Comparison of ENCODE assay signal across 8 mouse cellular contexts in the genomic region with DNA sequence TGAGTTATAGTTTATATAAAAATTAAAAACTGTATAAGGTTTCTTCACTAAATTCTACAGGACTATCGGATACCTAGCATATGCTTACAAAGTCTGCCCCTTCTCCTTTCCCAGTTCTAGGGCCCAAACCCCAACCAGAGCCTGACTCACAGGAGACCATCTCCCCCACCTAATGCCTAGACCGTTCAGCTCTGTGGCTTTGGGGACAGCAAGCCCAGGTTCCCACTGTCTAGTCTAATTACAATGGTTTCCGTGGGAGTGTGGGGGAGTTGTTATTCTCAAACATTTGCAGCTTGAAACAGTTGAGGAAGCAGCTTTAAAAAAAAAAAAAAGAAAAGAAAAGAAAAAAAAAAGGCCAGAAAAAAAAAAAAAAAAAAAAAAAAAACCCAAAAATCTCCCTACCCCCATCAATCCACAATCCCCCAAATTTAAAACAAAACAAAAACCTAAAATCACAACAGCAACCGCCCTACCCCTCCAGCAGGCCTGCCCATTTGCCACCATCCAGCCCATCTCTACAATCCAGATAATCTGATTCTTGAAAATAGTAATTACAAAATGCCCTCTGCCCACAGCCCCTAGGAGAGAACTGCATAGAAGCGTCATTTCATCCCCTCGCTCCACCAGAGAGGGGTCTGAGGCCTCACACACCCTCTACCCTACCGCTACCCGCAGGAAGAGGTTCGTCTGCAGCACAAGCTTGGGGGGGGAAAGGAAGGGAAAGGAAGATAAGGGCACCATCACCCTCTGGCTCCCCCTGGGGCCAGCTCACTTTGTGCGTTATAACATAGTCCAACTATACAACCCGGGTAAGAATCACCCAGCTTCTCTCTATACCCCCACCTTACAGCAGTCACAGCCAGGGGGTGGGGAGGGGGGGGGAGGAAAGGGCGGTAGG. TPM values are rescaled to one million over a fixed set of nuclear protein-coding genes. Genes with fewer than 3 reads are reported as not detected.
DNase-seq lines count a peak whose midpoint lies in the region; ATAC-seq and TF ChIP-seq lines count a peak whose summit lies in the region.

No protein-coding gene starts in this region.

- no peak overlapping the region for H3K4me2 ChIP-seq in intestine, embryonic 16.5 days (ENCODE audit: low read depth, low read length)
- no peak overlapping the region; the same call in 1 of the 2 replicates for H3K4me2 ChIP-seq in midbrain, postnatal 0 days (ENCODE audit: low read depth, low read length, poor library complexity, severe bottlenecking)

- TF ChIP-seq CTCF in left cerebral cortex, adult 2 months (IDR thresholded peaks at IDR 0.05) = no peak; the same call in 1 of the 2 replicates
- peak; percentile 14; the same call in 1 of the 2 replicates for TF ChIP-seq CTCF in midbrain, postnatal 0 days (IDR thresholded peaks at IDR 0.05)

- no peak overlapping the region for H3K4me3 ChIP-seq in left cerebral cortex, adult 2 months
- H3K4me3 ChIP-seq in brown adipose tissue, adult 24 weeks (ENCODE audit: insufficient read depth, low read depth, low read length) = no peak overlapping the region
- no peak overlapping the region; the same call in 1 of the 2 replicates for H3K4me3 ChIP-seq in intestine, embryonic 16.5 days (ENCODE audit: low read length)
- no peak overlapping the region for H3K4me3 ChIP-seq in midbrain, postnatal 0 days (ENCODE audit: low read depth, low read length)

- intact Hi-C loops in left cerebral cortex, adult 2 months (cut with DNase I) = loop anchor here (5.0 kb wide), 1 partner anchor 35 kb away; no protein-coding TSS in a partner anchor

- peak overlapping the region; percentile 94; the same call in 1 of the 2 replicates for H3K27ac ChIP-seq in left cerebral cortex, adult 2 months
- peak overlapping the region; percentile 64 for H3K27ac ChIP-seq in brown adipose tissue, adult 24 weeks (replicated peaks; ENCODE audit: low read depth, low read length)
- H3K27ac ChIP-seq in intestine, embryonic 16.5 days (ENCODE audit: low read length) = peak overlapping the region; percentile 30; the same call in 1 of the 2 replicates
- H3K27ac ChIP-seq in midbrain, postnatal 0 days (ENCODE audit: low read depth, low read length) = no peak overlapping the region

- no peak overlapping the region for H3K9ac ChIP-seq in intestine, embryonic 16.5 days (ENCODE audit: low read depth, low read length)
- H3K9ac ChIP-seq in midbrain, postnatal 0 days (replicated peaks; ENCODE audit: low read length, poor library complexity, severe bottlenecking) = no peak overlapping the region

- H3K27me3 ChIP-seq in intestine, embryonic 16.5 days (replicated peaks; ENCODE audit: control insufficient read depth, insufficient read depth, low read length) = no peaks in the 10 kb centered on the region
- no peaks in the 10 kb centered on the region for H3K27me3 ChIP-seq in midbrain, postnatal 0 days (ENCODE audit: insufficient read depth, low read length)

- no peak for ATAC-seq in intestine, embryonic 16.5 days
- ATAC-seq in midbrain, postnatal 0 days (ENCODE audit: low FRiP score) = no peak
- ATAC-seq in frontal cortex, adult (ENCODE audit: low TSS enrichment) = no peak

- no peak for DNase-seq in left cerebral cortex, adult 2 months (ENCODE audit: extremely low spot score in 1 of 2, low spot score in 2 of 2)
- DNase-seq in left cerebral cortex, adult 18-20 months (ENCODE audit: low spot score in 2 of 2) = no peak
- no peak for DNase-seq in midbrain, postnatal 0 days (ENCODE audit: low spot score)
- DNase-seq in layer of hippocampus, postnatal 36 days = no peak
- no peak for DNase-seq in layer of hippocampus, adult 8-10 months (ENCODE audit: low spot score in 2 of 2)

- H3K36me3 ChIP-seq in intestine, embryonic 16.5 days (ENCODE audit: control insufficient read depth, insufficient read depth, low read length) = peaks cover 19% of the 10 kb centered on the region
- H3K36me3 ChIP-seq in midbrain, postnatal 0 days (ENCODE audit: insufficient read depth, low read length) = peaks cover 43% of the 10 kb centered on the region

- H3K4me1 ChIP-seq in brown adipose tissue, adult 24 weeks (ENCODE audit: control insufficient read depth, insufficient read depth, insufficient read length, low read length) = no peaks in the 10 kb centered on the region
- peaks cover 9% of the 10 kb centered on the region; the same call in 1 of the 2 replicates for H3K4me1 ChIP-seq in intestine, embryonic 16.5 days (ENCODE audit: control insufficient read depth, insufficient read depth, low read length)
- 0 out of 2 replicates have a peak, but pooled peaks cover 3% of the 10 kb centered on the region for H3K4me1 ChIP-seq in midbrain, postnatal 0 days (ENCODE audit: insufficient read depth, low read length)

- 57% methylated on average over 12 of the region's 12 CpGs for WGBS in intestine, embryonic 16.5 days
- 61% methylated on average over 12 of the region's 12 CpGs for WGBS in midbrain, postnatal 0 days

- no peaks in the 10 kb centered on the region for H3K9me3 ChIP-seq in intestine, embryonic 16.5 days (ENCODE audit: control insufficient read depth, low read length)
- H3K9me3 ChIP-seq in midbrain, postnatal 0 days (ENCODE audit: low read length) = no peaks in the 10 kb centered on the region

RNA-seq across cellular contexts. Expression of gene Prkag1, which starts 1.1 kb away (rescaled TPM):
- 10 to 100 TPM; 46.1 to 52.3 TPM for total RNA-seq in left cerebral cortex, adult 2 months (2021)
- total RNA-seq in left cerebral cortex, adult 18-20 months (2021) = 10 to 100 TPM; 54.6 to 56.2 TPM
- polyA plus RNA-seq in brown adipose tissue, adult 24 weeks (2012; ENCODE audit: insufficient read depth, insufficient read length, missing spikeins) = 65.2 and 99.5 TPM in 2 replicates
- polyA plus RNA-seq in intestine, embryonic 16.5 days (2015; fragmentation: Nextera tagmentation; extraction: Ambion mirVana) = 92.2 and 94.6 TPM in 2 replicates
- total RNA-seq in midbrain, postnatal 0 days (2014; rRNA removed) = 45.1 and 50.6 TPM in 2 replicates
- polyA plus RNA-seq in midbrain, postnatal 0 days (2015; fragmentation: Nextera tagmentation; extraction: Ambion mirVana) = 50.6 and 57.4 TPM in 2 replicates
- total RNA-seq in layer of hippocampus, postnatal 36 days (2021) = 10 to 100 TPM; 49.0 to 52.5 TPM
- 10 to 100 TPM; 49.0 to 55.2 (median 50.2) TPM for total RNA-seq in layer of hippocampus, adult 8-10 months (2022)

RNA-seq across cellular contexts. Expression of gene Ddn, which starts 23.1 kb away (rescaled TPM):
- 100 to 1,000 TPM; 739 to 834 TPM for total RNA-seq in left cerebral cortex, adult 2 months (2021)
- total RNA-seq in left cerebral cortex, adult 18-20 months (2021) = 100 to 1,000 TPM; 778 to 797 TPM
- not detected in 2 replicates for polyA plus RNA-seq in brown adipose tissue, adult 24 weeks (2012; ENCODE audit: insufficient read depth, insufficient read length, missing spikeins)
- polyA plus RNA-seq in intestine, embryonic 16.5 days (2015; fragmentation: Nextera tagmentation; extraction: Ambion mirVana) = not detected in 2 replicates
- total RNA-seq in midbrain, postnatal 0 days (2014; rRNA removed) = 5.5 and 7.3 TPM in 2 replicates
- 0.51 and 0.64 TPM in 2 replicates for polyA plus RNA-seq in midbrain, postnatal 0 days (2015; fragmentation: Nextera tagmentation; extraction: Ambion mirVana)
- 1,000 to 10,000 TPM; 1,665 to 1,670 TPM for total RNA-seq in layer of hippocampus, postnatal 36 days (2021)
- 1,000 to 10,000 TPM; 1,258 to 1,383 (median 1,345) TPM for total RNA-seq in layer of hippocampus, adult 8-10 months (2022)

RNA-seq across cellular contexts. Expression of gene Kmt2d, which starts 38.6 kb away (rescaled TPM):
- 100 to 1,000 TPM; 100 to 101 TPM for total RNA-seq in left cerebral cortex, adult 2 months (2021)
- 10 to 100 TPM; 74.3 to 77.8 TPM for total RNA-seq in left cerebral cortex, adult 18-20 months (2021)
- 11.1 and 15.1 TPM in 2 replicates for polyA plus RNA-seq in brown adipose tissue, adult 24 weeks (2012; ENCODE audit: insufficient read depth, insufficient read length, missing spikeins)
- 7.7 and 7.9 TPM in 2 replicates for polyA plus RNA-seq in intestine, embryonic 16.5 days (2015; fragmentation: Nextera tagmentation; extraction: Ambion mirVana)
- total RNA-seq in midbrain, postnatal 0 days (2014; rRNA removed) = 32.2 and 32.5 TPM in 2 replicates
- 5.6 and 7.7 TPM in 2 replicates for polyA plus RNA-seq in midbrain, postnatal 0 days (2015; fragmentation: Nextera tagmentation; extraction: Ambion mirVana)
- 100 to 1,000 TPM in 1 of 2 experiments, 10 to 100 TPM in 1; 81.4 to 101 TPM for total RNA-seq in layer of hippocampus, postnatal 36 days (2021)
- total RNA-seq in layer of hippocampus, adult 8-10 months (2022) = 10 to 100 TPM; 77.8 to 96.0 (median 89.6) TPM

RNA-seq across cellular contexts. Expression of gene Wnt1, which starts 42.8 kb away (rescaled TPM):
- under 1 TPM in 1 of 2 experiments, not detected in 1; 0.14 TPM for total RNA-seq in left cerebral cortex, adult 2 months (2021)
- not detected for total RNA-seq in left cerebral cortex, adult 18-20 months (2021)
- not detected in 2 replicates for polyA plus RNA-seq in brown adipose tissue, adult 24 weeks (2012; ENCODE audit: insufficient read depth, insufficient read length, missing spikeins)
- not detected in 2 replicates for polyA plus RNA-seq in intestine, embryonic 16.5 days (2015; fragmentation: Nextera tagmentation; extraction: Ambion mirVana)
- 0.33 TPM in 2 replicates for total RNA-seq in midbrain, postnatal 0 days (2014; rRNA removed)
- 0.81 and 1.1 TPM in 2 replicates for polyA plus RNA-seq in midbrain, postnatal 0 days (2015; fragmentation: Nextera tagmentation; extraction: Ambion mirVana)
- not detected for total RNA-seq in layer of hippocampus, postnatal 36 days (2021)
- not detected for total RNA-seq in layer of hippocampus, adult 8-10 months (2022)

RNA-seq across cellular contexts. Expression of gene Wnt10b, which starts 54.5 kb away (rescaled TPM):
- total RNA-seq in left cerebral cortex, adult 2 months (2021) = under 1 TPM; 0.51 to 0.66 TPM
- total RNA-seq in left cerebral cortex, adult 18-20 months (2021) = 1 to 10 TPM in 1 of 2 experiments, under 1 TPM in 1; 0.63 to 1.1 TPM
- polyA plus RNA-seq in brown adipose tissue, adult 24 weeks (2012; ENCODE audit: insufficient read depth, insufficient read length, missing spikeins) = 0.83 and 0.95 TPM in 2 replicates
- polyA plus RNA-seq in intestine, embryonic 16.5 days (2015; fragmentation: Nextera tagmentation; extraction: Ambion mirVana) = 0.09 TPM in 1 of 2 replicates, not detected in the other
- total RNA-seq in midbrain, postnatal 0 days (2014; rRNA removed) = 0.38 and 1.5 TPM in 2 replicates
- not detected in 2 replicates for polyA plus RNA-seq in midbrain, postnatal 0 days (2015; fragmentation: Nextera tagmentation; extraction: Ambion mirVana)
- under 1 TPM; 0.42 to 0.61 TPM for total RNA-seq in layer of hippocampus, postnatal 36 days (2021)
- under 1 TPM; 0.16 to 0.59 (median 0.41) TPM for total RNA-seq in layer of hippocampus, adult 8-10 months (2022)

Comparison
In these comparisons a context has a peak if more than half of its experiments do, and no peak if none do; other contexts are left out.
1. RNA of gene Ddn, which starts 23.1 kb away (total RNA-seq): 1,665 to 1,670 TPM in layer of hippocampus, postnatal 36 days, 1,258 to 1,383 TPM in layer of hippocampus, adult 8-10 months, 739 to 834 TPM in left cerebral cortex, adult 2 months and 778 to 797 TPM in left cerebral cortex, adult 18-20 months; 5.5 to 7.3 TPM in midbrain, postnatal 0 days; every median in the first group is over 10 times any median in the second.